ENCODE assay signal across 8 mouse cellular contexts in the genomic region with DNA sequence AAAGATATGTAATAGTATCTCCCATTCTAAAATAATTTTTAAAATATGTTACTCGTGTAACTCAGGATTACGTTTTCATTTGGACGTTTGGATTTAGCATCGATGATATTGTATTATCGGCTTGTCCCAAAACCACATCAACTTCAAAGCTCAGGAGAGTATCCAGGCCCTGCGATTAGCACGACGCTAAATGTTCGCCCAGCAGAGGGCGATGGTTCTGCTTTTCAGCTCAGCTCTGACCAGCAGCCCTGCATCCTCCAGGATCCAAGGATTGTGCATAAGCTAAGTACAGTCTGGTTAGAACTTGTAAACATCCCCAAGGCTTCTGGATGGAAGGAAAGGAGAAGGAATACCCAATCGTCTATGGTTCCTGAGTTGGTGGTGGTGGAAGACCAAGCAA.
DNase-seq lines count a peak whose midpoint lies in the region; ATAC-seq and TF ChIP-seq lines count a peak whose summit lies in the region.

No protein-coding gene starts in this region.

- H3K27me3 ChIP-seq in heart, adult 2 months (ENCODE audit: control insufficient read depth, insufficient read depth, low read length), result no peaks in the 10 kb centered on the region
- H3K27me3 ChIP-seq in heart, embryonic 11.5 days (ENCODE audit: control insufficient read depth, insufficient read depth, low read length), result no peaks in the 10 kb centered on the region
- no peaks in the 10 kb centered on the region for H3K27me3 ChIP-seq in forebrain, embryonic 11.5 days (ENCODE audit: control insufficient read depth, insufficient read depth, low read length)
- H3K27me3 ChIP-seq in intestine, embryonic 16.5 days (replicated peaks; ENCODE audit: control insufficient read depth, insufficient read depth, low read length), result no peaks in the 10 kb centered on the region
- no peaks in the 10 kb centered on the region for H3K27me3 ChIP-seq in limb, embryonic 11.5 days (ENCODE audit: control insufficient read depth, insufficient read depth, low read length)

- DNase-seq in heart, adult 2 months, result peak; percentile 4 to 40
- peak; percentile 68 for DNase-seq in adipocyte (ENCODE audit: low spot score)
- DNase-seq in forebrain, embryonic 11.5 days (ENCODE audit: low spot score), result peak; percentile 75
- DNase-seq in limb, embryonic 11.5 days (ENCODE audit: low spot score), result peak; percentile 78
- no peak for DNase-seq in thymus, postnatal 10 days (ENCODE audit: low spot score in 2 of 2)

- WGBS in heart, adult 2 months, result 22% methylated on average over 11 of the region's 11 CpGs
- WGBS in heart, embryonic 11.5 days (ENCODE audit: insufficient replicate concordance), result 21% methylated on average over 11 of the region's 11 CpGs
- WGBS in forebrain, embryonic 11.5 days, result 33% methylated on average over 11 of the region's 11 CpGs
- 32% methylated on average over 11 of the region's 11 CpGs for WGBS in intestine, embryonic 16.5 days
- 29% methylated on average over 11 of the region's 11 CpGs for WGBS in limb, embryonic 11.5 days
- 41% methylated on average over 11 of the region's 11 CpGs for WGBS in olfactory bulb, adult 2 months

- H3K4me1 ChIP-seq in heart, adult 2 months (ENCODE audit: control insufficient read depth, insufficient read depth, low read length), result no peaks in the 10 kb centered on the region
- no peaks in the 10 kb centered on the region for H3K4me1 ChIP-seq in heart, embryonic 11.5 days (ENCODE audit: control insufficient read depth, insufficient read depth, low read length)
- H3K4me1 ChIP-seq in forebrain, embryonic 11.5 days (replicated peaks; ENCODE audit: control insufficient read depth, insufficient read depth, low read length), result no peaks in the 10 kb centered on the region
- H3K4me1 ChIP-seq in intestine, embryonic 16.5 days (ENCODE audit: control insufficient read depth, insufficient read depth, low read length), result no peaks in the 10 kb centered on the region
- H3K4me1 ChIP-seq in limb, embryonic 11.5 days (ENCODE audit: control insufficient read depth, insufficient read depth, low read length), result no peaks in the 10 kb centered on the region
- H3K4me1 ChIP-seq in olfactory bulb, adult 2 months (ENCODE audit: control insufficient read depth, insufficient read depth, low read length), result no peaks in the 10 kb centered on the region

- intact Hi-C loops in heart, adult 2 months (cut with DNase I), result no loop called here

- no peak for TF ChIP-seq POLR2A in heart, adult 2 months (IDR thresholded peaks at IDR 0.05; ENCODE audit: insufficient read depth, low read depth, low read length)
- no peak for TF ChIP-seq POLR2A in olfactory bulb, adult 2 months (IDR thresholded peaks at IDR 0.05; ENCODE audit: insufficient read depth, low read depth, low read length)

- no peak overlapping the region for H3K4me3 ChIP-seq in heart, adult 2 months
- no peak overlapping the region for H3K4me3 ChIP-seq in heart, embryonic 11.5 days (ENCODE audit: low read depth, low read length)
- no peak overlapping the region for H3K4me3 ChIP-seq in forebrain, embryonic 11.5 days (ENCODE audit: low read depth, low read length)
- no peak overlapping the region for H3K4me3 ChIP-seq in intestine, embryonic 16.5 days (ENCODE audit: low read length)
- H3K4me3 ChIP-seq in limb, embryonic 11.5 days (ENCODE audit: low read depth, low read length), result no peak overlapping the region
- H3K4me3 ChIP-seq in olfactory bulb, adult 2 months (ENCODE audit: insufficient read depth, low read depth, low read length), result no peak overlapping the region

- peak; percentile 51 for TF ChIP-seq CTCF in heart, adult 2 months (IDR thresholded peaks at IDR 0.05)
- TF ChIP-seq CTCF in olfactory bulb, adult 2 months (IDR thresholded peaks at IDR 0.05; ENCODE audit: insufficient read depth, low read depth, low read length), result 0 out of 2 replicates have a peak, but pooled peaks have one; percentile 26

- no peaks in the 10 kb centered on the region for H3K36me3 ChIP-seq in heart, adult 2 months (ENCODE audit: control insufficient read depth, insufficient read depth, low read length)
- H3K36me3 ChIP-seq in heart, embryonic 11.5 days (ENCODE audit: control insufficient read depth, insufficient read depth, low read length), result no peaks in the 10 kb centered on the region
- H3K36me3 ChIP-seq in forebrain, embryonic 11.5 days (ENCODE audit: control insufficient read depth, insufficient read depth, low read length), result no peaks in the 10 kb centered on the region
- no peaks in the 10 kb centered on the region for H3K36me3 ChIP-seq in intestine, embryonic 16.5 days (ENCODE audit: control insufficient read depth, insufficient read depth, low read length)
- H3K36me3 ChIP-seq in limb, embryonic 11.5 days (ENCODE audit: control insufficient read depth, insufficient read depth, low read length), result no peaks in the 10 kb centered on the region

- TF ChIP-seq EP300 in heart, adult 2 months (IDR thresholded peaks at IDR 0.05; ENCODE audit: insufficient read depth, low read depth, low read length), result no peak

- H3K9me3 ChIP-seq in heart, embryonic 11.5 days (replicated peaks; ENCODE audit: control insufficient read depth, low read length), result no peaks in the 10 kb centered on the region
- no peaks in the 10 kb centered on the region for H3K9me3 ChIP-seq in forebrain, embryonic 11.5 days (ENCODE audit: control insufficient read depth, low read length)
- H3K9me3 ChIP-seq in intestine, embryonic 16.5 days (ENCODE audit: control insufficient read depth, low read length), result no peaks in the 10 kb centered on the region
- H3K9me3 ChIP-seq in limb, embryonic 11.5 days (ENCODE audit: control insufficient read depth, low read length), result no peaks in the 10 kb centered on the region

- H3K9ac ChIP-seq in heart, adult 2 months (ENCODE audit: low read depth, low read length), result no peak overlapping the region
- H3K9ac ChIP-seq in heart, embryonic 11.5 days (ENCODE audit: low read depth, low read length), result no peak overlapping the region
- H3K9ac ChIP-seq in forebrain, embryonic 11.5 days (ENCODE audit: low read length), result no peak overlapping the region
- H3K9ac ChIP-seq in intestine, embryonic 16.5 days (ENCODE audit: low read depth, low read length), result no peak overlapping the region
- H3K9ac ChIP-seq in limb, embryonic 11.5 days (ENCODE audit: low read length), result no peak overlapping the region

- H3K27ac ChIP-seq in heart, adult 2 months, result no peak overlapping the region
- H3K27ac ChIP-seq in heart, embryonic 11.5 days (ENCODE audit: low read depth, low read length), result no peak overlapping the region
- H3K27ac ChIP-seq in forebrain, embryonic 11.5 days (ENCODE audit: low read depth, low read length), result no peak overlapping the region
- H3K27ac ChIP-seq in intestine, embryonic 16.5 days (ENCODE audit: low read length), result no peak overlapping the region
- no peak overlapping the region for H3K27ac ChIP-seq in limb, embryonic 11.5 days (replicated peaks; ENCODE audit: low read depth, low read length)
- H3K27ac ChIP-seq in olfactory bulb, adult 2 months (ENCODE audit: insufficient read depth, low read depth, low read length), result no peak overlapping the region

- H3K4me2 ChIP-seq in heart, embryonic 11.5 days, result no peak overlapping the region
- H3K4me2 ChIP-seq in forebrain, embryonic 11.5 days (ENCODE audit: low read depth, low read length, severe bottlenecking), result no peak overlapping the region
- H3K4me2 ChIP-seq in intestine, embryonic 16.5 days (ENCODE audit: low read depth, low read length), result no peak overlapping the region
- H3K4me2 ChIP-seq in limb, embryonic 11.5 days (ENCODE audit: low read depth, severe bottlenecking), result no peak overlapping the region

- no peak for ATAC-seq in heart, embryonic 11.5 days (replicated peaks; ENCODE audit: insufficient number of reproducible peaks, low FRiP score, low TSS enrichment)
- peak; percentile 84 for ATAC-seq in forebrain, embryonic 11.5 days (replicated peaks; ENCODE audit: low FRiP score)
- ATAC-seq in intestine, embryonic 16.5 days, result 0 out of 2 replicates have a peak, but pooled peaks have one; percentile 53
- ATAC-seq in limb, embryonic 11.5 days (ENCODE audit: insufficient number of reproducible peaks, low FRiP score, low TSS enrichment, low read depth), result no peak

- no peaks in the 10 kb centered on the region for H3K79me2 ChIP-seq in heart, adult 2 months (replicated peaks; ENCODE audit: control insufficient read depth, insufficient read depth, low read length)

Comparison
In these comparisons a context has a peak if more than half of its experiments do, and no peak if none do; other contexts are left out.
1. DNase-seq: peak in heart, adult 2 months (2 of 2), adipocyte (single experiment), forebrain, embryonic 11.5 days (single experiment) and limb, embryonic 11.5 days (single experiment); none in thymus, postnatal 10 days (0 of 2).
2. ATAC-seq: peak in forebrain, embryonic 11.5 days (single experiment) and intestine, embryonic 16.5 days (single experiment); none in heart, embryonic 11.5 days (single experiment) and limb, embryonic 11.5 days (single experiment).